Mouse (Mus musculus): ENCODE results near the gene 3830406C13Rik.

3830406C13Rik gene

DNA sequence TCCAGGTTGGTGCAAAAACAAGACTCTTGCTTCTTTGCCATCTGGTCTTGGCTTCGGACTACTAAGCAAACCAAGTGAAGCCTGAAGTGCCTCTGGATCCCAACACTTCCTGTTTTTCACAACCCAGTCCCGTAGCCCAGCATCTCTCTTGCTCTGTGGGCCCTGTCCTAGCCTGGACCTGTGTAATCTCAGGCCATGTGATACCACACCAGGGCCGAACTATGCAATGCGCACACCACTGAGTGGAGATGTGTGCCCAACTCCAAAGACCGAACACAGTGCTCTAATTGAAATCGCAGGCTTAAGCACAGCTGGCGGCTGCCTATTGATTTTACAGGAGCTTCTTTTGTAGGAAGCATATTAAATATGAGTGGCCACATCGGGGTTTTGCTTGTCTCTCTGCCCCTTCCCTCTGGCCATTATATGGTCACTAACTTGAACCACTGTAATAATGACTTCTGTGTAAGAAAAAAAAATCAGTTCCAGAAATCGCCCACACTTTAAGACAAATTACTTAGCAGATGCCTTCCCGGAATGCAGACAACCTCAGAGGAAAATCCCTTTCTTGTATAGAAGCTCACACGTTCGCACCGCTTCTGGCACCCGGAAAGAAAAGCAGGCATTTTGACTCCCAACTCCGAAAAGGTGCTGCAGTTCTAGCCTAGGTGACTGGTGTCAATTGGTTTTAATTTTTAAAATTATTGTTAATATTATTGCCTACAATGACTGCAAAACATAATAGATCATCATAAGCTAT lies 65.5 kb downstream of the 3830406C13Rik start:
- TF ChIP-seq GATA4 (IDR thresholded peaks at IDR 0.05; ENCODE audit: insufficient replicate concordance, low read length): no peak

GRCm38 (mm10) chr14:12350271-12350916 lies 66.4 kb downstream of the 3830406C13Rik start:
- TF ChIP-seq GATA4 (IDR thresholded peaks at IDR 0.05; ENCODE audit: insufficient replicate concordance, low read length): no peak

Data from liver, adult (tissue).